Comparison of ENCODE assay signal across 9 mouse cellular contexts in genomic region chr11:19014113-19014440, GRCm38 (mm10). TPM values are rescaled to one million over a fixed set of nuclear protein-coding genes. Genes with fewer than 3 reads are reported as not detected.
DNase-seq lines count a peak whose midpoint lies in the region; ATAC-seq and TF ChIP-seq lines count a peak whose summit lies in the region.
"Had no signal": no experiment of that assay in that cellular context is flagged by ENCODE, and none has a peak within 500 bp of the region (broad histone marks: within the 10 kb centered on the region; RNA-seq: fewer than 3 reads in every experiment).

No protein-coding gene starts in this region.

- no peak for DNase-seq in kidney, postnatal 36 days
- DNase-seq in embryonic facial prominence, embryonic 14.5 days (ENCODE audit: low spot score) = no peak
- no peak for DNase-seq in hindbrain, postnatal 0 days (ENCODE audit: low spot score)
- no peak for DNase-seq in adrenal gland, postnatal 25 days
- DNase-seq in kidney, adult 11 months = no peak

- peak overlapping the region; percentile 95 for H3K27ac ChIP-seq in kidney, embryonic 16.5 days (ENCODE audit: low read length)
- peak overlapping the region; percentile 99 for H3K27ac ChIP-seq in embryonic facial prominence, embryonic 14.5 days (replicated peaks; ENCODE audit: low read depth, low read length)
- peak overlapping the region; percentile 99 for H3K27ac ChIP-seq in hindbrain, postnatal 0 days
- no peak overlapping the region for H3K27ac ChIP-seq in midbrain, embryonic 16.5 days (ENCODE audit: low read length)

- peak overlapping the region; percentile 85 for H3K4me2 ChIP-seq in kidney, embryonic 16.5 days (replicated peaks; ENCODE audit: low read depth, low read length)
- H3K4me2 ChIP-seq in embryonic facial prominence, embryonic 14.5 days (ENCODE audit: low read depth, low read length) = peak overlapping the region; percentile 90
- peak overlapping the region; percentile 78 for H3K4me2 ChIP-seq in hindbrain, postnatal 0 days (ENCODE audit: low read depth, low read length)
- peak overlapping the region; percentile 62 for H3K4me2 ChIP-seq in midbrain, embryonic 16.5 days (ENCODE audit: low read length)

- peak overlapping the region; percentile 89 for H3K9ac ChIP-seq in kidney, embryonic 16.5 days (replicated peaks; ENCODE audit: low read length)
- peak overlapping the region; percentile 98 for H3K9ac ChIP-seq in embryonic facial prominence, embryonic 14.5 days (ENCODE audit: low read depth, low read length)
- H3K9ac ChIP-seq in hindbrain, postnatal 0 days (replicated peaks; ENCODE audit: low read length) = peak overlapping the region; percentile 97
- H3K9ac ChIP-seq in midbrain, embryonic 16.5 days (ENCODE audit: low read depth, low read length) = peak overlapping the region; percentile 44

- 7% methylated on average over 12 of the region's 12 CpGs for WGBS in kidney, embryonic 16.5 days
- 22% methylated on average over 12 of the region's 12 CpGs for WGBS in embryonic facial prominence, embryonic 14.5 days
- 11% methylated on average over 12 of the region's 12 CpGs for WGBS in hindbrain, postnatal 0 days
- 12% methylated on average over 12 of the region's 12 CpGs for WGBS in midbrain, embryonic 16.5 days

- ATAC-seq in kidney, embryonic 16.5 days (ENCODE audit: low FRiP score, low TSS enrichment) = no peak
- no peak for ATAC-seq in embryonic facial prominence, embryonic 14.5 days (ENCODE audit: low read depth)
- no peak for ATAC-seq in hindbrain, postnatal 0 days
- ATAC-seq in midbrain, embryonic 16.5 days = no peak
- no peak for ATAC-seq in activated CD4-positive, CD25-positive, alpha-beta regulatory T cell, adult 4 months
- ATAC-seq: Patski had no signal

- H3K9me3 ChIP-seq in kidney, embryonic 16.5 days (ENCODE audit: low read length) = no peaks in the 10 kb centered on the region
- no peaks in the 10 kb centered on the region for H3K9me3 ChIP-seq in embryonic facial prominence, embryonic 14.5 days (ENCODE audit: control insufficient read depth, low read length)
- H3K9me3 ChIP-seq in hindbrain, postnatal 0 days (ENCODE audit: low read length) = no peaks in the 10 kb centered on the region
- no peaks in the 10 kb centered on the region for H3K9me3 ChIP-seq in midbrain, embryonic 16.5 days (replicated peaks; ENCODE audit: control insufficient read depth, low read length, poor library complexity, severe bottlenecking)

- peaks cover 27% of the 10 kb centered on the region for H3K4me1 ChIP-seq in kidney, embryonic 16.5 days (ENCODE audit: insufficient read depth, low read length)
- H3K4me1 ChIP-seq in embryonic facial prominence, embryonic 14.5 days (ENCODE audit: control insufficient read depth, insufficient read depth, low read length) = peaks cover 9% of the 10 kb centered on the region; the same call in 1 of the 2 replicates
- no peaks in the 10 kb centered on the region for H3K4me1 ChIP-seq in hindbrain, postnatal 0 days (ENCODE audit: insufficient read depth, low read length)
- peaks cover 9% of the 10 kb centered on the region for H3K4me1 ChIP-seq in midbrain, embryonic 16.5 days (ENCODE audit: control insufficient read depth, insufficient read depth, low read length)

- H3K27me3 ChIP-seq in kidney, embryonic 16.5 days (ENCODE audit: insufficient read depth, low read length) = peaks cover 9% of the 10 kb centered on the region
- peaks cover 34% of the 10 kb centered on the region for H3K27me3 ChIP-seq in embryonic facial prominence, embryonic 14.5 days (replicated peaks; ENCODE audit: control insufficient read depth, insufficient read depth, low read length)
- H3K27me3 ChIP-seq in hindbrain, postnatal 0 days (ENCODE audit: insufficient read depth, low read length) = no peaks in the 10 kb centered on the region
- peaks cover 12% of the 10 kb centered on the region for H3K27me3 ChIP-seq in midbrain, embryonic 16.5 days (ENCODE audit: control insufficient read depth, insufficient read depth, low read depth, low read length)
- H3K27me3 ChIP-seq: Patski had no signal

- H3K36me3 ChIP-seq in kidney, embryonic 16.5 days (ENCODE audit: insufficient read depth, low read length) = no peaks in the 10 kb centered on the region
- H3K36me3 ChIP-seq in embryonic facial prominence, embryonic 14.5 days (ENCODE audit: control insufficient read depth, insufficient read depth, low read length) = peaks cover 24% of the 10 kb centered on the region
- no peaks in the 10 kb centered on the region; the same call in 1 of the 2 replicates for H3K36me3 ChIP-seq in hindbrain, postnatal 0 days (ENCODE audit: insufficient read depth, low read length)
- H3K36me3 ChIP-seq in midbrain, embryonic 16.5 days (ENCODE audit: control insufficient read depth, insufficient read depth, low read length) = no peaks in the 10 kb centered on the region

- H3K4me3 ChIP-seq in kidney, embryonic 16.5 days (ENCODE audit: low read length) = peak overlapping the region; percentile 74
- peak overlapping the region; percentile 73 for H3K4me3 ChIP-seq in embryonic facial prominence, embryonic 14.5 days (ENCODE audit: low read depth, low read length)
- peak overlapping the region; percentile 72 for H3K4me3 ChIP-seq in hindbrain, postnatal 0 days (ENCODE audit: low read length)
- H3K4me3 ChIP-seq in midbrain, embryonic 16.5 days (ENCODE audit: low read depth, low read length) = peak overlapping the region; percentile 34

- no peak for TF ChIP-seq CTCF in hindbrain, postnatal 0 days (IDR thresholded peaks at IDR 0.05; ENCODE audit: low read depth)

RNA-seq across cellular contexts. Expression of gene Meis1, which starts 4.7 kb away (rescaled TPM):
- polyA plus RNA-seq in kidney, embryonic 16.5 days (2015; fragmentation: Nextera tagmentation; extraction: Ambion mirVana) = 124 and 127 TPM in 2 replicates
- 46.3 and 51.5 TPM in 2 replicates for polyA plus RNA-seq in embryonic facial prominence, embryonic 14.5 days (2014; fragmentation: Nextera tagmentation; extraction: Ambion mirVana)
- total RNA-seq in hindbrain, postnatal 0 days (2014; rRNA removed) = 89.3 and 99.4 TPM in 2 replicates
- 112 and 114 TPM in 2 replicates for polyA plus RNA-seq in hindbrain, postnatal 0 days (2015; fragmentation: Nextera tagmentation; extraction: Ambion mirVana)
- 34.6 and 35.5 TPM in 2 replicates for polyA plus RNA-seq in midbrain, embryonic 16.5 days (2015; fragmentation: Nextera tagmentation; extraction: Ambion mirVana)
- 71.4 and 73.6 TPM in 2 replicates for total RNA-seq in adrenal gland, postnatal 25 days (2021)
- polyA plus RNA-seq in activated CD4-positive, CD25-positive, alpha-beta regulatory T cell, adult 4 months (2017; shearing (Covaris generic)) = under 1 TPM in 1 of 2 experiments, not detected in 1; 0.33 TPM

Comparison
In these comparisons a context has a peak if more than half of its experiments do, and no peak if none do; other contexts are left out.
1. H3K9ac ChIP-seq: peak in every context shown above with its lines; median percentile 98 in embryonic facial prominence, embryonic 14.5 days; 97 in hindbrain, postnatal 0 days; 89 in kidney, embryonic 16.5 days; 44 in midbrain, embryonic 16.5 days.
2. RNA of gene Meis1, which starts 4.7 kb away (polyA plus RNA-seq): 124 to 127 TPM in kidney, embryonic 16.5 days, 112 to 114 TPM in hindbrain, postnatal 0 days, 46.3 to 51.5 TPM in embryonic facial prominence, embryonic 14.5 days and 34.6 to 35.5 TPM in midbrain, embryonic 16.5 days; 0.33 TPM in activated CD4-positive, CD25-positive, alpha-beta regulatory T cell, adult 4 months; every median in the first group is over 10 times any median in the second.
3. Peak in every context shown above with its lines, with median percentiles within 50 percentile points of each other: H3K4me2 ChIP-seq and H3K4me3 ChIP-seq.